Mouse (Mus musculus): ENCODE results near the gene 4931428L18Rik. TPM values are rescaled to one million over a fixed set of nuclear protein-coding genes. Genes with fewer than 3 reads are reported as not detected.

4931428L18Rik gene
- polyA plus RNA-seq, 1 experiment from 2014 or later, result 0.14 TPM

Other genes with a start within 250 kb of the 4931428L18Rik start
- gene AC153137.1, start 244.7 kb downstream of the 4931428L18Rik start, polyA plus RNA-seq (2015; fragmentation: Nextera tagmentation; extraction: Ambion mirVana), result not detected in 2 replicates
- gene Lgsn, start 46.3 kb downstream of the 4931428L18Rik start, polyA plus RNA-seq (2015; fragmentation: Nextera tagmentation; extraction: Ambion mirVana), result not detected in 2 replicates
- not detected in 2 replicates for gene Pih1d3, start 154 bp upstream of the 4931428L18Rik start, polyA plus RNA-seq (2015; fragmentation: Nextera tagmentation; extraction: Ambion mirVana)

Data from lung, embryonic 16.5 days (tissue).